Mouse (Mus musculus) testis, postnatal 14 days (tissue): Measurements from ENCODE around the gene Tmem40.

Experiments
- DNase-seq: peaks from one replicate; pipeline ENCODE4 v3.0.0; 2021; ENCODE audit warnings: low spot score

Gene Tmem40

GRCm38 (mm10) chr6:115768207-115768606, 6.0 kb upstream of the Tmem40 start:
- no peak for DNase-seq

- DNase-seq = no peak
Measured at GRCm38 (mm10) chr6:115767357-115767756, 5.1 kb upstream of the Tmem40 start.

GRCm38 (mm10) chr6:115764179-115764578, 2.0 kb upstream of the Tmem40 start:
- DNase-seq = peak; percentile 27

GRCm38 (mm10) chr6:115760982-115761381, 1.2 kb downstream of the Tmem40 start:
- DNase-seq = no peak

- no peak for DNase-seq
Measured at GRCm38 (mm10) chr6:115760137-115760536, 2.1 kb downstream of the Tmem40 start.

- no peak for DNase-seq
Measured at GRCm38 (mm10) chr6:115759461-115759860, 2.7 kb downstream of the Tmem40 start.

GRCm38 (mm10) chr6:115758981-115759435, 3.2 kb downstream of the Tmem40 start:
- DNase-seq = no peak

GRCm38 (mm10) chr6:115755536-115755935, 6.7 kb downstream of the Tmem40 start:
- no peak for DNase-seq

- DNase-seq = no peak
Measured at GRCm38 (mm10) chr6:115746326-115746725, 15.9 kb downstream of the Tmem40 start.

GRCm38 (mm10) chr6:115743569-115743968, 18.6 kb downstream of the Tmem40 start:
- DNase-seq = no peak

- DNase-seq = no peak
Measured at GRCm38 (mm10) chr6:115739056-115739455, 23.2 kb downstream of the Tmem40 start.

- peak; percentile 32 for DNase-seq
Measured at GRCm38 (mm10) chr6:115734909-115735308, 27.3 kb downstream of the Tmem40 start.

- DNase-seq = no peak
Measured at GRCm38 (mm10) chr6:115732341-115732928, 29.8 kb downstream of the Tmem40 start.

- no peak for DNase-seq
Measured at GRCm38 (mm10) chr6:115730560-115731342, 31.5 kb downstream of the Tmem40 start.

GRCm38 (mm10) chr6:115727570-115727969, 34.6 kb downstream of the Tmem40 start:
- no peak for DNase-seq

GRCm38 (mm10) chr6:115727108-115727507, 35.1 kb downstream of the Tmem40 start:
- no peak for DNase-seq

- no peak for DNase-seq
Measured at GRCm38 (mm10) chr6:115722246-115722645, 40.0 kb downstream of the Tmem40 start.

- DNase-seq = peak; percentile 46
Measured at GRCm38 (mm10) chr6:115717715-115718558, 44.3 kb downstream of the Tmem40 start.

- DNase-seq = no peak
Measured at GRCm38 (mm10) chr6:115717101-115717652, 45.0 kb downstream of the Tmem40 start.

GRCm38 (mm10) chr6:115711261-115711660, 50.9 kb downstream of the Tmem40 start:
- no peak for DNase-seq

GRCm38 (mm10) chr6:115702901-115703300, 59.3 kb downstream of the Tmem40 start:
- DNase-seq = no peak

GRCm38 (mm10) chr6:115701302-115701701, 60.9 kb downstream of the Tmem40 start:
- DNase-seq = peak; percentile 52
